Mouse (Mus musculus): Measurements from ENCODE around the gene Barx2.

- TF ChIP-seq CTCF (IDR thresholded peaks at IDR 0.05; ENCODE audit: control insufficient read depth, insufficient read depth, insufficient read length) (no peak), MAX (IDR thresholded peaks at IDR 0.05) (no peak), FOSL1 (IDR thresholded peaks at IDR 0.05; ENCODE audit: insufficient read depth, low read length, poor library complexity, severe bottlenecking) (no peak), MYOD1 (IDR thresholded peaks at IDR 0.05; ENCODE audit: control insufficient read depth, insufficient read length, low read depth) (no peak), USF1 (IDR thresholded peaks at IDR 0.05; ENCODE audit: low read depth) (no peak)
Measured at GRCm38 (mm10) chr9:31868823-31869460, 44.3 kb downstream of the Barx2 start.

Measured in C2C12 (cell line).